Mouse (Mus musculus): ENCODE results near the gene Ndufa5.

GRCm38 (mm10) chr6:24572431-24572830, 44.6 kb upstream of the Ndufa5 start:
- TF ChIP-seq GATA1 (IDR thresholded peaks at IDR 0.05; ENCODE audit: low read length) (no peak), TAL1 (IDR thresholded peaks at IDR 0.05; ENCODE audit: low read length) (no peak)

Measured in erythroblast, embryonic 14.5 days (primary cell).